Mouse (Mus musculus): Measurements from ENCODE around the gene Fbn1.

Fbn1 gene

DNA sequence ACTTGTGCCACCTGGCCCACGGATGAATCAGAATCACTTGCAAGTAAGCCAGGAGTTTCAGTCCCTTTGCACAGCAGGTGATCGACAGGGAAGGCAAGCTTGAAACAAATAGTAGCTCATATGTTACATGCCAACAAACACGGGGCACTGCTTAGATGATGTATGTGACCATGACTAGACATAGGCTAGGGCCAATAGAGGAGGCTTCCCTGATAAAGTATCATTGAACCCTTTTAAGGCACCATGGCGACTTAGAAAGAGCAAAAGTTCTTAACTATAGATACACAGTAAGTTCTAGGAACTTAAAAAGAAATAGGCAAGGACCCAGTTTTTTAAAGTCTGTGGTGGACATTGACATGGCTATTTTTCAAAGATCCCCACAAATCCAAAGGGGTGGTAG lies at the start of gene Fbn1:
TSS of gene Fbn1 (minus strand) at position 101 of the 400 bp plus-strand sequence.
- no peak for DNase-seq (ENCODE audit: low spot score)

DNA sequence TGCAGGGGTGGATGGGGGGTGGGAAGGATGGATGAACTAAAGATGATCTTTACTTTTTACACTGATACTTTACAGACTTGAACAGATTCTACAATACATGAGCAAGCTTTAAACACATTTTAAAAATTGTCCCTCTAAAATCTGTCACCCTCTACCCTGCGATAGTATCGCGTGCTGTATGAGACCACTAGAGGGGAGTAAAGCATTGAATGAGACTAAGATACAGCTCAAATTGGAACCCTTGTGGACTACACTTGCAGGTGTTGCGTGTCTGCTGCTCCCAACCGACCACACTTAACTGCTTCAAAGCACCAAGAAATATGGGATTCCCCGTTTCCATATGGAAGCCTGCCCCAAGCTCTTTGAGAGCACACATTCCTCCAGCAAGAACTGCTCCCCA lies 48.0 kb upstream of the Fbn1 start:
- DNase-seq (ENCODE audit: low spot score): no peak

GRCm38 (mm10) chr2:125548806-125549578 lies 41.2 kb upstream of the Fbn1 start:
- DNase-seq (ENCODE audit: low spot score): no peak

GRCm38 (mm10) chr2:125544986-125545385 lies 37.2 kb upstream of the Fbn1 start:
- no peak for DNase-seq (ENCODE audit: low spot score)

- DNase-seq (ENCODE audit: low spot score): no peak
These were observed 35.9 kb upstream of the Fbn1 start for GRCm38 (mm10) chr2:125543646-125544045.

- DNase-seq (ENCODE audit: low spot score): no peak
These were observed 33.7 kb upstream of the Fbn1 start for GRCm38 (mm10) chr2:125541451-125541850.

DNA sequence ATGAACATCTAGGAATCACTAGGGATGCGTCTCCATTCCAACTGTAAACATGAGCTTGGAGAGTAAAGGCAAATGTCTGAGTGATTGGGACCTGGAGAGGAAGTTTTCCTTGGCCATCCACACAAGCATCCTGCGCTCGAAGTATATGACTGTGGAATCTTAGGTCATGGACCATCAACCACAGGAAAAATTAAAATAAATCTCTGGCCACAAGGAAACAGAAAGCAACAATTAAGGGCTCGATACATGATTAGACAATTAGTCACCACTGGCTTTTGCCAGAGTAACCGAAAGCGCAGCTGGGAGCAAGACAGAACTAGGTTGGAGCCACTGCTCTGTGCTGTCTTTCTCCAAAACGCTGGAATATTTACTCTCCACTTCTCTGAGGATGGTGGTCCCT lies 32.8 kb upstream of the Fbn1 start:
- no peak for DNase-seq (ENCODE audit: low spot score)

DNA sequence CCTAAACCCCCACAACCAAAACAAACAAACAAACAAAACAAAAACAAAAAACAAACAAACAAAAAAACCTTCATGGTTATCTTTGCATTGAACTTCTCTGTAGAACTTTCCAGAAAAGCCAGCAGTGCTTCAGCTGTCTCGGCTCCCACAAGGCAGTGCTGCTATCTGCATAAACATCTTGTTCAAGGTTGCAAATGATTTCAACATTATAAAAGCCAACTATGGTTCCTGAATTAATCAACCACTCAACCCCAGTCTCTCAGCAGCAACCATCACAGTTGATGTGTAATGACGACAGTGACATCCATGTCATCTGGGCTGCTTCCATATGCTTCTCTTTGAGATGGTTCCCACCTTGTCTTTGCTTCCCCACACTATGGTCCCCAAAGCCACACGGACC lies 31.8 kb upstream of the Fbn1 start:
- DNase-seq (ENCODE audit: low spot score): no peak

GRCm38 (mm10) chr2:125530665-125531064 lies 22.9 kb upstream of the Fbn1 start:
- DNase-seq (ENCODE audit: low spot score): no peak

DNA sequence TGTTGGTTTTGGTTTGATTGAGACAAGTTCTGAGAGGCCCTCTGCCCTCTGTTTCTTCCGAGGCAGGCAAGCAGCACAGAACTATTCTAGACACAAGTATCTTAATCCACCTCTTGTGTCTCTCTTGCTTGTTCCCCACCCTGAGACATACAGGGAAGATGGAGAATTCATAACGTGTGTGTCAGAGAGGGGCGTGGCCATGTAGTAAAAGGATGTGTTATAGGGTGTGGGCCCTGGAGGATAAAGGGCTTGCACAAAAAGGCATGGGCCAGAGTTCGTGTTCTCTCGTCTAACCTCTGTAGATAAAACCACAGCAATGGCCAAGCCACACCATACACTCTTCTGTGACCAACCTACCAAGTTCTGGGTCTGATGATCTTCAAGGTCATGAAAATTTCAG lies 18.8 kb upstream of the Fbn1 start:
- no peak for DNase-seq (ENCODE audit: low spot score)

- DNase-seq (ENCODE audit: low spot score): no peak
These were observed 17.7 kb upstream of the Fbn1 start for GRCm38 (mm10) chr2:125525484-125525883.

DNA sequence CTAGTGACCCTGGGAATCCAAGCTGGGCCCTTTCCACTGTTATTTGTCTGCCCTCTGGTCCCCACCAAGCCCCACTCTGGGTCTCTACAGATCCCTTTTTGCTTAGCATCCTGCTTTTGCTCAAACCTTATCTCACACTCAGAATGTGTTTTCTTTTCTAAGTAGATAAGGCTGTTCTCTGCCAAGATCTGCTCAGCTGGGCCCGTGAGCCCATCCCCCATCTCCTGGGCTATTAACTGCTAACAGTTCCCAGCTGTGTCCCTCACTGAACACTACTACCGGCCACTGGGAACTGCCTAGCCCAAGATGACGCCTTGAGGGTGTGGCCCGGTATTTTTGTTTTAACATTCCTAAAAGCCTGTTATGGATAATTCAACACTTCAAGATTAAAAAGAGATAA lies 8.8 kb upstream of the Fbn1 start:
- no peak for DNase-seq (ENCODE audit: low spot score)

DNA sequence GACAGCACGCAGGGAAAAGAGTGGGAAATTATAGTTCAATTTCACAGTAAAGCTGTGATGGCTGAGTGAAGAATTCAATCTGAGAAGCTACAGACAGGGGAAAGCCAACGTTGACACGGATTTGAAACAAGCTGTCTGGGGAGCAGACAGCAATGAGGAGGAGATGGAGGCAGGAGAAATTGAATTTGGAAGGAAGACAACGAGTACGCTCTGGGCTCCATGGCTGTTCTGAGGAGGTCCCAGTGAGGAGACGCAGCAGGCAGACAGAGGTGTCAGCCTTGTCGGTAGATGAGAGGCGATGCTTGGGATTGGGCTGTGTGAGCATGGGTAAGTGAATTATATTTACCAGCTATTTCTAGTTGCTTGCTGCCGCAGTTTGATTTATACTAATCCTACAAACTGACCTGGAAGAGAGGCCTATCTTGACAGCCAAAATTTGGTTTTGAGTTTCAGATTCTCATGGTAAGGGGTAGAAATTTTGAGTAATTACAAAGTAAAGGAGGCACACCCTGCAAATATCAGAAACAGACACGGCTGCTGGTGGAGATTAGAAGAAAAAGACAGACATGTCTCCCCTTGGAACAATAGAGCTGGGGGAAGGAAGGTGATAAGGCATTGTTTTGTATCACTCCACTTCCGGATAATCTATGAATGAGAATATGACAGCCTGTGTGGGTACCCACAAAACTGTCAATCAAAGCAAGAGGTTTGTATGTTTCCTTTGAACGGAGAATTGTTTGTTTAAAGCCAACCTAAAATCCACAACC lies 7.7 kb upstream of the Fbn1 start:
- DNase-seq (ENCODE audit: low spot score): no peak

DNA sequence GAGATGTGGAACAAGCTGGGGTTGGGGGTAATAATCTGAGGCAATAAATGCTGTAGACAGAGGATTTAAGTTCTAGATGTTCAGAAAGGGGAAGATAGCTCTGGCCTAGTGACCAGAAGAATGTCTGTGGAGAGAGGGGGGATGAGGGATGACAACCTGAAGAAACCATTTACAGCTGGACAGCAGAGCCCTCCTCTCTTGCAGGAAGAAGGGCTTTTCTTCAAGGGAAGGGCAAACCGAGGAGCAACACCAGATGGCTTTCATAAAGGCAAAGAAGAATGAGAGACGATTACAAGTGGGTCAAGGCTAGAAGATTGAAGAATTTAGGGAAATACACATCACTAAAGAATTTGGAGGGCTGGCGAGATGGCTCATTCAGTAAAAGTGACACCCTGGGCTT lies 6.6 kb upstream of the Fbn1 start:
- DNase-seq (ENCODE audit: low spot score): no peak

GRCm38 (mm10) chr2:125512544-125512943 lies 4.8 kb upstream of the Fbn1 start:
- DNase-seq (ENCODE audit: low spot score): no peak

GRCm38 (mm10) chr2:125511898-125512297 lies 4.1 kb upstream of the Fbn1 start:
- no peak for DNase-seq (ENCODE audit: low spot score)

- no peak for DNase-seq (ENCODE audit: low spot score)
These were observed 3.0 kb upstream of the Fbn1 start for GRCm38 (mm10) chr2:125510752-125511151.

DNA sequence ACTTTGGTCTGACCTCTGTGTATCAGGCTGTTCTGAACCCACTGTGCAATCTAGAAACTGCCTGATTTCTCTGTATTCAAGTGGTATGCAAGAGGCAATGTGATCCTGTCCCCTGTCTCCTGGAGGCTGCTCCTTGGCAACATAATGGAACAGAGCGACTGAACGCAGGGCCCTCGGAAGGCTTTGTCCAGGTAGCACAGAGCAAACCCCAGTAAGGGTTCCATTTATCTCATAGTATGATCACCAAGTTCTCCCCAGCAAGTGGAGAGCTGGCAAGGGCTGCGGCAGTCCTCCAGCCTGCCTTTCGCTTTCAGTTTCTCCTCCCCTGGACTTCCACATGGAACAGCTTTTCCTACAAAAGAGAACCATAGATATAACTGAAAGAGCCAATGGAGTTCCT lies 588 bp upstream of the Fbn1 start:
- DNase-seq (ENCODE audit: low spot score): no peak

DNA sequence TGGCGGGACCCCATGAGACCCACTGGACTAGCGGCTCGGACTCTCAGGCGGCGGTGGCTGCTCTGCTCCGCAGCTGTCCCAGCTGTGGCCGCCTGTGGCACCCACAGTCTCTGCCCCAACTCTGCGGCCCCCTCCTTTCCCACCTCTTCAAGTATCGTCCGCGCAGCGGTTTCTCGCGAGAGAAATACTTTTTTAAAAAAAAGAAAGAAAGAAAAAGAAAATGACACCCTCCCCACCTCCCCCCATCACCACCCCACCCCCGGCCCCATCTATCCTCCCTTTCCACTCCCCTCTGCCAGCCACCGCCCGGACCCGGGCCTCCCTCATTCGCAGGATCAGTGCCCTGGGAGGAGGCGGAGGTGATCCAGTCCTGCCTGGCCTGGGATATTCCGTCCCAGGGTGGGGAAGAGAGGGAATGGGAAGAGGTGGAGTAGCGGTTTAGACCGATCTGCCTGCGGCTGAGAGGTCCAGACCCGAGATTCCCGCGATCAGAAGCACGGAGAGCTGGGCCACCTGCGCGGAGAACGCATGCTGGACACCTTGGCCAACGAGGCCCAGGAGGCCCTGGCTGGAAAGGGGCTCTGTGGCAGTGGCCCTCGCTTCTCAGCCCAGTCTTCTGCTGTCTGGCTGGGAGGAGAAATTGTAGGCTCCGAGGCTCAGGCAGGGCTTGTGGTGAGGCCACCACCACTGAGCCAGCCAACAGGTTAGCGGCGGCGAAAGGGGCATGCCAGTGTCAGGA lies 1.3 kb downstream of the Fbn1 start:
- no peak for DNase-seq (ENCODE audit: low spot score)

DNA sequence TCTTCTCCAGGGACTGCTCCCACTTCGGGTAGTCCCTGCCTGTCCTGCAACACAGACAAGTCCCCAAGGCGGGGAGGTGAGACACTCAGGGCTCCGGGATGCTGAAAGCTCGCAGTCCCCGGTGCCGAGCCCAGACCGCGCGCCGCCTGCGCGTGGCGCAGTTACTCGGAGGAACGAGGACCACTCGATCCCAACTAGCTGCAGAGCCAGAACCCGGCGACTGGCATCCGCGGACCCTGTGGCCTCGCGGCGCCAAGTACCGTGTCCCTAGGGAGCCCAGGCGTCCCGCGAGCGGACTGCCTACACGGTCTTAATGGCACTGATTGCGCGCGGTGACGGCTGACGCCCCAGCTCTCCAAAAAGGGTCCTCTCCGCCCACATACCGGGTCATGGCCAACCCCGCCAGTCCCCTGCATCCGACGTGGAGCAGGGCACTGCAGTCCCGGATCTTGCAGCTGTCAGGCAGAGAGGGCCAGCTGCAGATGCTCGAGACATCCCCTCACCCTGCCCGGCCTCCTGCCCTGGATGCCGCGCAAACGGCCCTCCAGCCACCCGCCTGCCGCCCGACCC lies 2.0 kb downstream of the Fbn1 start:
- no peak for DNase-seq (ENCODE audit: low spot score)

GRCm38 (mm10) chr2:125505006-125505745 lies 2.6 kb downstream of the Fbn1 start, which contains the start of gene Gm9913:
Gm9913 (plus strand) TSS chr2:125505089.
- DNase-seq (ENCODE audit: low spot score): no peak

GRCm38 (mm10) chr2:125501526-125501925 lies 6.3 kb downstream of the Fbn1 start:
- no peak for DNase-seq (ENCODE audit: low spot score)

Data from T-cell, adult 2 months (primary cell).